Mouse (Mus musculus) liver, embryonic 13.5 days (tissue): ENCODE measurements around the gene Lingo3. TPM values are rescaled to one million over a fixed set of nuclear protein-coding genes. Genes with fewer than 3 reads are reported as not detected.

Source experiments
- ATAC-seq: fragments of 200-750 bp; cut with Nextera tagmentation; 2 replicates; pipeline ENCODE4 v1.8.0; 2017; ENCODE audit warnings: low read depth, mild to moderate bottlenecking, moderate number of reproducible peaks, moderate library complexity
- DNase-seq: peaks from one replicate; pipeline ENCODE4 v3.0.0; 2022
- H3K27ac ChIP-seq: fragments of 300-500 bp; sonication (generic); 2 replicates; pipeline ENCODE4 v1.5.1; 2015; ENCODE audit warnings: moderate library complexity, mild to moderate bottlenecking, inconsistent platforms
- H3K27me3 ChIP-seq: fragments of 300-500 bp; sonication (generic); 2 replicates; pipeline ENCODE4 v1.6.1; 2015; ENCODE audit warnings: mild to moderate bottlenecking, inconsistent platforms
- H3K36me3 ChIP-seq: fragments of 300-500 bp; sonication (generic); 2 replicates; pipeline ENCODE4 v1.6.1; 2015; ENCODE audit warnings: mild to moderate bottlenecking, inconsistent platforms
- H3K4me1 ChIP-seq: fragments of 300-500 bp; sonication (generic); replicated peaks from 2 replicates; pipeline ENCODE4 v1.6.1; 2015; ENCODE audit warnings: inconsistent platforms
- H3K4me2 ChIP-seq: fragments of 300-500 bp; sonication (generic); 2 replicates; pipeline ENCODE4 v1.6.1; 2015; ENCODE audit warnings: inconsistent platforms, mild to moderate bottlenecking, moderate library complexity
- H3K4me3 ChIP-seq: fragments of 300-500 bp; sonication (generic); replicated peaks from 2 replicates; pipeline ENCODE4 v1.5.1; 2015; ENCODE audit warnings: mild to moderate bottlenecking, inconsistent platforms
- H3K9ac ChIP-seq: fragments of 300-500 bp; sonication (generic); 2 replicates; pipeline ENCODE4 v1.6.1; 2015; ENCODE audit warnings: mild to moderate bottlenecking, inconsistent platforms
- H3K9me3 ChIP-seq: fragments of 300-500 bp; sonication (generic); replicated peaks from 2 replicates; pipeline ENCODE4 v1.6.1; 2016; ENCODE audit warnings: inconsistent platforms
- WGBS: fragments of 180-500 bp; shearing (Covaris S2); methylation state at CpG from one replicate; pipeline ENCODE4 v1.1.7; 2015; ENCODE audit not compliant: insufficient replicate concordance; 5-methylcytosine and 5-hydroxymethylcytosine counted together
- polyA plus RNA-seq: library from polyadenylated mRNA; unstranded; fragments of >200 nt; fragmentation: Nextera tagmentation; extraction: Ambion mirVana; gene quantifications from 2 replicates; pipeline ENCODE4 v1.2.1, GENCODE M21; 2015

The Lingo3 gene
- not detected in 2 replicates for polyA plus RNA-seq

GRCm38 (mm10) chr10:80843931-80844547, at the start of gene Lingo3:
Lingo3 (minus strand) TSS chr10:80844039.
- Histone ChIP-seq H3K4me1 (peaks cover 20% of the 10 kb centered on the region), H3K36me3 (no peaks in the 10 kb centered on the region), H3K9me3 (no peaks in the 10 kb centered on the region), H3K27me3 (peaks cover 82% of the 10 kb centered on the region), H3K9ac (no peak within 1 kb of the TSS), H3K4me2 (peak within 1 kb of the TSS; percentile 47), H3K27ac (no peak within 1 kb of the TSS), H3K4me3 (peak within 1 kb of the TSS; percentile 39)
- WGBS, result 5% methylated on average over 42 of the region's 51 CpGs
- ATAC-seq, result no peak
- DNase-seq, result no peak

- WGBS, result 52% methylated on average over 11 of the region's 11 CpGs
- no peak overlapping the region for H3K4me2 ChIP-seq
- no peak overlapping the region for H3K4me3 ChIP-seq
- H3K36me3 ChIP-seq, result no peaks in the 10 kb centered on the region
- no peak for ATAC-seq
- H3K27me3 ChIP-seq, result peaks cover 51% of the 10 kb centered on the region
- DNase-seq, result no peak
- no peaks in the 10 kb centered on the region for H3K4me1 ChIP-seq
- no peaks in the 10 kb centered on the region for H3K9me3 ChIP-seq
- H3K27ac ChIP-seq, result no peak overlapping the region
- H3K9ac ChIP-seq, result no peak overlapping the region
Measured at GRCm38 (mm10) chr10:80887181-80887580, 43.3 kb upstream of the Lingo3 start.

DNA sequence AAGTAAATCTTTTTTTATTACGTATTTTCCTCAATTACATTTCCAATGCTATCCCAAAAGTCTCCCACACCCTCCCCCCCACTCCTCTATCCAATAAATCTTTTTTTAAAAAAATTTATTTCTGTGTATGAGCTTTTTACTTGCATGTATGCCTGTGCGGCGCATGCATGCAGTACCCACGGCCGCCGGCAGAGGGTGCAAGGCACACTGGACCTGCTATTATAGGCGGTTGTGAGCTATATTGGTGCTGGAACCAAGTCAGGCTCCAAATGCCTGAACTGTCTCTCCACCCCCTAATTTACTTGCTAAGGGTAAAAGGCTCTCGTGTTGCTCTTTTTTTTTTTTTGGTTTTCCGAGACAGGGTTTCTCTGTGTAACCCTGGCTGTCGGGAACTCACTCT, 37.5 kb upstream of the Lingo3 start:
- Histone ChIP-seq H3K4me1 (peaks cover 43% of the 10 kb centered on the region), H3K9me3 (no peaks in the 10 kb centered on the region), H3K9ac (no peak overlapping the region), H3K27ac (no peak overlapping the region), H3K4me2 (no peak overlapping the region), H3K36me3 (no peaks in the 10 kb centered on the region), H3K4me3 (no peak overlapping the region), H3K27me3 (peaks cover 11% of the 10 kb centered on the region)
- WGBS, result 17% methylated on average over 10 of the region's 10 CpGs
- ATAC-seq (no peak), DNase-seq (peak; percentile 75)

- Histone ChIP-seq H3K27ac (peak overlapping the region; percentile 83), H3K4me1 (peaks cover 46% of the 10 kb centered on the region), H3K36me3 (no peaks in the 10 kb centered on the region), H3K4me2 (peak overlapping the region; percentile 43), H3K27me3 (peaks cover 10% of the 10 kb centered on the region), H3K4me3 (no peak overlapping the region), H3K9ac (0 out of 2 replicates have a peak overlapping the region, but pooled peaks have one; percentile 27), H3K9me3 (no peaks in the 10 kb centered on the region)
- no peak for DNase-seq
- 74% methylated on average over 2 of the region's 2 CpGs for WGBS
- no peak for ATAC-seq
Measured at GRCm38 (mm10) chr10:80880901-80881300, 37.1 kb upstream of the Lingo3 start.

DNA sequence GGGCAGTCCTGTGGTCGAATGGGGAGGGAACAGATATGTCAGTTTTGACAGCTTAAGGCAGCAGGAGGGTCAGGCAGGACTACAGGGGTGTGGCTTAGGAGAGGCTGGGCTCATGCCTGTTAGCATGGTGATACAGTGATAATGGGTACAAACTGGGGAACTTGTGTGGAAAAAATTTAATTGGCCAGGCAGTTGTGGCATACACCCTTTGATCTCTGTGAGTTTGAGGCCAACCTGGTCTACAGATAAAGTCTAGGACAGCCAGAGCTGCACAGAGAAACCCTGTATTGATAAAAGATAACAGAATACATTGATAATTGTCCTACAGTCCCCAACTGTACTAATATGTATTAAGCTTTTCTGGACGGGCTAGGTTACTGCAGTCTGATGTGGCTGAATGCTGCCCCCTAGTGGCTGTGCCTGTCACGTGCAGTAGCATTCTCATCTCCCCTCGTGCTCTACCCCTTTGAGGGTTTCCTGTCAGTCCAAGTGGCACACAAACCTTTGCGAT, 36.3 kb upstream of the Lingo3 start:
- Histone ChIP-seq H3K36me3 (no peaks in the 10 kb centered on the region), H3K9me3 (no peaks in the 10 kb centered on the region), H3K4me1 (peaks cover 49% of the 10 kb centered on the region), H3K9ac (peak overlapping the region; percentile 40), H3K27ac (peak overlapping the region; percentile 83), H3K4me2 (peak overlapping the region; percentile 43), H3K4me3 (0 out of 2 replicates have a peak overlapping the region, but pooled peaks have one; percentile 2), H3K27me3 (peaks cover 4% of the 10 kb centered on the region; the same call in 1 of the 2 replicates)
- 3% methylated on average over 5 of the region's 5 CpGs for WGBS
- ATAC-seq (peak; percentile 93), DNase-seq (peak; percentile 76)

GRCm38 (mm10) chr10:80876594-80876993, 32.8 kb upstream of the Lingo3 start:
- Histone ChIP-seq H3K4me2 (no peak overlapping the region), H3K9ac (peak overlapping the region; percentile 54; the same call in 1 of the 2 replicates), H3K4me3 (no peak overlapping the region), H3K9me3 (no peaks in the 10 kb centered on the region), H3K27ac (peak overlapping the region; percentile 61), H3K27me3 (peaks cover 12% of the 10 kb centered on the region), H3K4me1 (peaks cover 49% of the 10 kb centered on the region), H3K36me3 (no peaks in the 10 kb centered on the region)
- no peak for ATAC-seq
- 30% methylated on average over 3 of the region's 3 CpGs for WGBS
- DNase-seq, result no peak

GRCm38 (mm10) chr10:80876028-80876427, 32.2 kb upstream of the Lingo3 start:
- DNase-seq (peak; percentile 60), ATAC-seq (no peak)
- Histone ChIP-seq H3K4me2 (no peak overlapping the region), H3K9ac (peak overlapping the region; percentile 54; the same call in 1 of the 2 replicates), H3K9me3 (no peaks in the 10 kb centered on the region), H3K27ac (peak overlapping the region; percentile 61), H3K27me3 (peaks cover 14% of the 10 kb centered on the region), H3K36me3 (no peaks in the 10 kb centered on the region), H3K4me3 (no peak overlapping the region), H3K4me1 (peaks cover 49% of the 10 kb centered on the region)
- 29% methylated on average over 5 of the region's 5 CpGs for WGBS

GRCm38 (mm10) chr10:80874035-80874434, 30.2 kb upstream of the Lingo3 start:
- H3K4me3 ChIP-seq, result no peak overlapping the region
- DNase-seq (no peak), ATAC-seq (no peak)
- H3K27me3 ChIP-seq, result peaks cover 14% of the 10 kb centered on the region
- peak overlapping the region; percentile 18; the same call in 1 of the 2 replicates for H3K27ac ChIP-seq
- H3K36me3 ChIP-seq, result no peaks in the 10 kb centered on the region
- 67% methylated on average over 9 of the region's 9 CpGs for WGBS
- no peak overlapping the region for H3K9ac ChIP-seq
- no peak overlapping the region for H3K4me2 ChIP-seq
- no peaks in the 10 kb centered on the region for H3K9me3 ChIP-seq
- peaks cover 29% of the 10 kb centered on the region for H3K4me1 ChIP-seq

DNA sequence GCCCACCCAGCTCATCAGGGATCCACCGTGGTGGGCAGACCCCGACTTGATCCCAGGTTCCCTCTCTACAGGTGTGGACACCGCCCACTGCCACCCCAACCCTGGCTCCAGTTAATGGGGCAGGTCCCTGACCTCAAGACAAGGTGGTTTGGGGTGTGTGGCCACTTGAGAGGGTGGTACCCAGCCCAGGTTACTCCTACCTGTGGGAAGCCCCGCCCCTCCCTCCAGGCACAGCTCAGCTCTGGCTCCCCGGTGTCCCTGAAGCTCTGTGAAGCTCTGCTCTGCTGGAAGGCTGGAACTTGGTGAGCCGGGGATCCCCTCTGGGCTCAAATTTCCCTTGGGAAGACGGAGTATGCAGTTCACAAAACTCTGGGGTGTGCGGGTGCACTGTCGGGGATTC, 27.7 kb upstream of the Lingo3 start, which contains the start of gene Tmprss9:
Gene Tmprss9 (plus strand): TSS at position 268 of the 400 bp plus-strand sequence.
- Histone ChIP-seq H3K27ac (no peak within 1 kb of the TSS), H3K4me1 (peaks cover 9% of the 10 kb centered on the region), H3K9me3 (no peaks in the 10 kb centered on the region), H3K36me3 (peaks cover 24% of the 10 kb centered on the region), H3K27me3 (peaks cover 14% of the 10 kb centered on the region), H3K9ac (no peak within 1 kb of the TSS), H3K4me2 (no peak within 1 kb of the TSS), H3K4me3 (no peak within 1 kb of the TSS)
- WGBS, result 28% methylated on average over 9 of the region's 9 CpGs
- ATAC-seq, result no peak
- no peak for DNase-seq

- no peak for ATAC-seq
- no peak overlapping the region for H3K9ac ChIP-seq
- peaks cover 14% of the 10 kb centered on the region for H3K27me3 ChIP-seq
- H3K4me2 ChIP-seq, result no peak overlapping the region
- DNase-seq, result no peak
- no peak overlapping the region for H3K4me3 ChIP-seq
- WGBS, result 59% methylated on average over 4 of the region's 6 CpGs
- H3K27ac ChIP-seq, result no peak overlapping the region
- H3K9me3 ChIP-seq, result no peaks in the 10 kb centered on the region
- 0 out of 2 replicates have a peak, but pooled peaks cover 4% of the 10 kb centered on the region for H3K4me1 ChIP-seq
- H3K36me3 ChIP-seq, result peaks cover 29% of the 10 kb centered on the region
Measured at GRCm38 (mm10) chr10:80870993-80871392, 27.2 kb upstream of the Lingo3 start.

GRCm38 (mm10) chr10:80864446-80864845, 20.6 kb upstream of the Lingo3 start:
- H3K4me1 ChIP-seq, result peaks cover 46% of the 10 kb centered on the region
- H3K4me3 ChIP-seq, result no peak overlapping the region
- H3K36me3 ChIP-seq, result peaks cover 90% of the 10 kb centered on the region
- WGBS, result 92% methylated on average over 16 of the region's 16 CpGs
- ATAC-seq (no peak), DNase-seq (no peak)
- H3K9ac ChIP-seq, result no peak overlapping the region
- no peak overlapping the region for H3K4me2 ChIP-seq
- no peaks in the 10 kb centered on the region for H3K27me3 ChIP-seq
- peak overlapping the region; percentile 100 for H3K27ac ChIP-seq
- no peaks in the 10 kb centered on the region for H3K9me3 ChIP-seq
